Mouse (Mus musculus) stomach, embryonic 15.5 days (tissue): ENCODE measurements around the gene Mga. TPM values are rescaled to one million over a fixed set of nuclear protein-coding genes. Genes with fewer than 3 reads are reported as not detected.
A peak's percentile ranks its signal among the peaks of the same experiment; 100 is the strongest.

ENCODE experiments used
- ATAC-seq: fragments of 200-750 bp; cut with Nextera tagmentation; 2 replicates; pipeline ENCODE4 v1.8.0; 2017; ENCODE audit warnings: low read depth, moderate number of reproducible peaks, moderate TSS enrichment; ENCODE audit not compliant: insufficient read depth, low FRiP score
- H3K27ac ChIP-seq: fragments of 300-500 bp; sonication (generic); 2 replicates; pipeline ENCODE4 v1.5.1; 2015; ENCODE audit warnings: mild to moderate bottlenecking, inconsistent platforms
- H3K27me3 ChIP-seq: fragments of 300-500 bp; sonication (generic); replicated peaks from 2 replicates; pipeline ENCODE4 v1.6.1; 2015; ENCODE audit warnings: inconsistent platforms
- H3K36me3 ChIP-seq: fragments of 300-500 bp; sonication (generic); 2 replicates; pipeline ENCODE4 v1.6.1; 2015; ENCODE audit warnings: inconsistent platforms
- H3K4me1 ChIP-seq: fragments of 300-500 bp; sonication (generic); 2 replicates; pipeline ENCODE4 v1.6.1; 2015; ENCODE audit warnings: inconsistent platforms
- H3K4me2 ChIP-seq: fragments of 300-500 bp; sonication (generic); 2 replicates; pipeline ENCODE4 v1.6.1; 2015; ENCODE audit warnings: mild to moderate bottlenecking, inconsistent platforms
- H3K4me3 ChIP-seq: fragments of 300-500 bp; sonication (generic); replicated peaks from 2 replicates; pipeline ENCODE4 v1.5.1; 2015; ENCODE audit warnings: inconsistent platforms
- H3K9ac ChIP-seq: fragments of 300-500 bp; sonication (generic); 2 replicates; pipeline ENCODE4 v1.6.1; 2015; ENCODE audit warnings: inconsistent platforms
- H3K9me3 ChIP-seq: fragments of 300-500 bp; sonication (generic); 2 replicates; pipeline ENCODE4 v1.6.1; 2016; ENCODE audit warnings: inconsistent platforms
- WGBS: fragments of 180-500 bp; shearing (Covaris S2); methylation state at CpG from one replicate; pipeline ENCODE4 v1.1.7; 2015; 5-methylcytosine and 5-hydroxymethylcytosine counted together
- polyA plus RNA-seq: library from polyadenylated mRNA; unstranded; fragments of >200 nt; fragmentation: Nextera tagmentation; extraction: Ambion mirVana; gene quantifications from 2 replicates; pipeline ENCODE4 v1.2.1, GENCODE M21; 2015

The Mga gene
- 23.3 and 24.5 TPM in 2 replicates for polyA plus RNA-seq

- Histone ChIP-seq H3K4me3 (peak within 1 kb of the TSS; percentile 60), H3K4me2 (peak within 1 kb of the TSS; percentile 89), H3K27me3 (no peaks in the 10 kb centered on the region), H3K27ac (peak within 1 kb of the TSS; percentile 97), H3K4me1 (0 out of 2 replicates have a peak, but pooled peaks cover 5% of the 10 kb centered on the region), H3K36me3 (no peaks in the 10 kb centered on the region), H3K9me3 (no peaks in the 10 kb centered on the region), H3K9ac (peak within 1 kb of the TSS; percentile 37; the same call in 1 of the 2 replicates)
- WGBS = under 1% methylated on average over 58 of the region's 58 CpGs
- peak; percentile 98 for ATAC-seq
Measured at GRCm38 (mm10) chr2:119897090-119897732, at the start of gene Mga. Gene Mga (plus strand): TSS chr2:119897228.

- Histone ChIP-seq H3K9me3 (no peaks in the 10 kb centered on the region), H3K4me2 (no peak overlapping the region), H3K27ac (no peak overlapping the region), H3K4me1 (no peaks in the 10 kb centered on the region), H3K9ac (no peak overlapping the region), H3K27me3 (no peaks in the 10 kb centered on the region), H3K4me3 (no peak overlapping the region), H3K36me3 (no peaks in the 10 kb centered on the region)
- 82% methylated on average over 4 of the region's 4 CpGs for WGBS
- ATAC-seq = no peak
Measured at GRCm38 (mm10) chr2:119853811-119854210, 43.2 kb upstream of the Mga start.

GRCm38 (mm10) chr2:119855310-119855850 is 41.6 kb upstream of the Mga start:
- H3K4me1 ChIP-seq = no peaks in the 10 kb centered on the region
- H3K4me3 ChIP-seq = no peak overlapping the region
- no peak for ATAC-seq
- no peak overlapping the region for H3K27ac ChIP-seq
- no peaks in the 10 kb centered on the region for H3K36me3 ChIP-seq
- no peaks in the 10 kb centered on the region for H3K27me3 ChIP-seq
- no peak overlapping the region for H3K4me2 ChIP-seq
- no peak overlapping the region for H3K9ac ChIP-seq
- 66% methylated on average over 6 of the region's 6 CpGs for WGBS
- no peaks in the 10 kb centered on the region for H3K9me3 ChIP-seq

GRCm38 (mm10) chr2:119857341-119857740 is 39.7 kb upstream of the Mga start:
- no peaks in the 10 kb centered on the region for H3K9me3 ChIP-seq
- no peak overlapping the region for H3K4me3 ChIP-seq
- H3K27me3 ChIP-seq = no peaks in the 10 kb centered on the region
- H3K27ac ChIP-seq = no peak overlapping the region
- no peak overlapping the region for H3K9ac ChIP-seq
- no peaks in the 10 kb centered on the region for H3K36me3 ChIP-seq
- no peak for ATAC-seq
- WGBS = 91% methylated on average over 2 of the region's 2 CpGs
- H3K4me1 ChIP-seq = no peaks in the 10 kb centered on the region
- no peak overlapping the region for H3K4me2 ChIP-seq

- 74% methylated on average over 4 of the region's 4 CpGs for WGBS
- Histone ChIP-seq H3K36me3 (no peaks in the 10 kb centered on the region), H3K9me3 (no peaks in the 10 kb centered on the region), H3K4me3 (no peak overlapping the region), H3K4me2 (no peak overlapping the region), H3K27me3 (no peaks in the 10 kb centered on the region), H3K9ac (no peak overlapping the region), H3K27ac (no peak overlapping the region), H3K4me1 (no peaks in the 10 kb centered on the region)
- no peak for ATAC-seq
Measured at GRCm38 (mm10) chr2:119864484-119864883, 32.5 kb upstream of the Mga start.

GRCm38 (mm10) chr2:119872371-119873104 is 24.5 kb upstream of the Mga start:
- H3K9me3 ChIP-seq = no peaks in the 10 kb centered on the region
- no peaks in the 10 kb centered on the region for H3K36me3 ChIP-seq
- H3K27ac ChIP-seq = peak overlapping the region; percentile 23; the same call in 1 of the 2 replicates
- H3K27me3 ChIP-seq = no peaks in the 10 kb centered on the region
- peak; percentile 74 for ATAC-seq
- WGBS = 1% methylated on average over 73 of the region's 73 CpGs
- H3K4me2 ChIP-seq = peak overlapping the region; percentile 97
- peak overlapping the region; percentile 33; the same call in 1 of the 2 replicates for H3K9ac ChIP-seq
- peak overlapping the region; percentile 59 for H3K4me3 ChIP-seq
- H3K4me1 ChIP-seq = peaks cover 4% of the 10 kb centered on the region; the same call in 1 of the 2 replicates

- ATAC-seq = peak; percentile 85
- H3K4me1 ChIP-seq = peaks cover 4% of the 10 kb centered on the region; the same call in 1 of the 2 replicates
- H3K9me3 ChIP-seq = no peaks in the 10 kb centered on the region
- peak overlapping the region; percentile 23; the same call in 1 of the 2 replicates for H3K27ac ChIP-seq
- under 1% methylated on average over 39 of the region's 39 CpGs for WGBS
- peak overlapping the region; percentile 33; the same call in 1 of the 2 replicates for H3K9ac ChIP-seq
- H3K36me3 ChIP-seq = no peaks in the 10 kb centered on the region
- peak overlapping the region; percentile 97 for H3K4me2 ChIP-seq
- H3K4me3 ChIP-seq = peak overlapping the region; percentile 59
- no peaks in the 10 kb centered on the region for H3K27me3 ChIP-seq
Measured at GRCm38 (mm10) chr2:119873105-119873464, 23.9 kb upstream of the Mga start.

GRCm38 (mm10) chr2:119875981-119876380 is 21.0 kb upstream of the Mga start:
- Histone ChIP-seq H3K9me3 (no peaks in the 10 kb centered on the region), H3K4me2 (no peak overlapping the region), H3K36me3 (no peaks in the 10 kb centered on the region), H3K27me3 (no peaks in the 10 kb centered on the region), H3K4me3 (no peak overlapping the region), H3K27ac (no peak overlapping the region), H3K9ac (no peak overlapping the region), H3K4me1 (peaks cover 4% of the 10 kb centered on the region; the same call in 1 of the 2 replicates)
- ATAC-seq = no peak

- Histone ChIP-seq H3K4me2 (no peak overlapping the region), H3K9ac (no peak overlapping the region), H3K27ac (no peak overlapping the region), H3K36me3 (no peaks in the 10 kb centered on the region), H3K4me1 (no peaks in the 10 kb centered on the region), H3K27me3 (no peaks in the 10 kb centered on the region), H3K9me3 (no peaks in the 10 kb centered on the region), H3K4me3 (no peak overlapping the region)
- no peak for ATAC-seq
- WGBS = 86% methylated on average over 3 of the region's 3 CpGs
Measured at GRCm38 (mm10) chr2:119887201-119887600, 9.8 kb upstream of the Mga start.

GRCm38 (mm10) chr2:119896553-119897089 is 407 bp upstream of the Mga start:
- peak; percentile 74 for ATAC-seq
- WGBS = 14% methylated on average over 19 of the region's 19 CpGs

GRCm38 (mm10) chr2:119898141-119898594 is 1.1 kb downstream of the Mga start:
- Histone ChIP-seq H3K4me2 (peak overlapping the region; percentile 89), H3K4me1 (0 out of 2 replicates have a peak, but pooled peaks cover 5% of the 10 kb centered on the region), H3K36me3 (peaks cover 2% of the 10 kb centered on the region), H3K4me3 (peak overlapping the region; percentile 60), H3K9ac (peak overlapping the region; percentile 37; the same call in 1 of the 2 replicates), H3K27ac (peak overlapping the region; percentile 97), H3K27me3 (no peaks in the 10 kb centered on the region), H3K9me3 (no peaks in the 10 kb centered on the region)
- 5% methylated on average over 19 of the region's 19 CpGs for WGBS
- peak; percentile 69 for ATAC-seq

More at GRCm38 (mm10) chr2:119896553-119897089, 407 bp upstream of the Mga start:
- H3K4me1 ChIP-seq = 0 out of 2 replicates have a peak, but pooled peaks cover 5% of the 10 kb centered on the region
- H3K4me2 ChIP-seq = peak overlapping the region; percentile 89
- H3K9ac ChIP-seq = no peak overlapping the region
- no peaks in the 10 kb centered on the region for H3K9me3 ChIP-seq
- no peaks in the 10 kb centered on the region for H3K27me3 ChIP-seq
- H3K27ac ChIP-seq = peak overlapping the region; percentile 97
- no peaks in the 10 kb centered on the region for H3K36me3 ChIP-seq
- H3K4me3 ChIP-seq = peak overlapping the region; percentile 60
